Mouse (Mus musculus) heart, embryonic 12.5 days (tissue): ENCODE data around the gene Zfx. TPM values are rescaled to one million over a fixed set of nuclear protein-coding genes. Genes with fewer than 3 reads are reported as not detected.

Experiments used
- ATAC-seq: fragments of 200-750 bp; cut with Nextera tagmentation; 2 replicates; pipeline ENCODE4 v1.8.0; 2017; ENCODE audit warnings: moderate TSS enrichment, moderate library complexity; ENCODE audit not compliant: insufficient number of reproducible peaks, low FRiP score
- H3K27ac ChIP-seq: fragments of 300-500 bp; sonication (generic); 2 replicates; pipeline ENCODE4 v1.5.1; 2016; ENCODE audit warnings: mild to moderate bottlenecking, moderate library complexity; ENCODE audit not compliant: poor library complexity, severe bottlenecking
- H3K27me3 ChIP-seq: fragments of 300-500 bp; sonication (generic); replicated peaks from 2 replicates; pipeline ENCODE4 v1.6.1; 2016; ENCODE audit warnings: mild to moderate bottlenecking, moderate library complexity
- H3K36me3 ChIP-seq: fragments of 300-500 bp; sonication (generic); 2 replicates; pipeline ENCODE4 v1.6.1; 2016; ENCODE audit warnings: mild to moderate bottlenecking, moderate library complexity
- H3K4me1 ChIP-seq: fragments of 300-500 bp; sonication (generic); replicated peaks from 2 replicates; pipeline ENCODE4 v1.6.1; 2016; ENCODE audit warnings: mild to moderate bottlenecking
- H3K4me2 ChIP-seq: fragments of 300-500 bp; sonication (generic); 2 replicates; pipeline ENCODE4 v1.6.1; 2016; ENCODE audit warnings: mild to moderate bottlenecking, moderate library complexity
- H3K4me3 ChIP-seq: fragments of 300-500 bp; sonication (generic); 2 replicates; pipeline ENCODE4 v1.5.1; 2016; ENCODE audit warnings: mild to moderate bottlenecking
- H3K9ac ChIP-seq: fragments of 300-500 bp; sonication (generic); 2 replicates; pipeline ENCODE4 v1.6.1; 2016; ENCODE audit warnings: mild to moderate bottlenecking, moderate library complexity
- H3K9me3 ChIP-seq: fragments of 300-500 bp; sonication (generic); replicated peaks from 2 replicates; pipeline ENCODE4 v1.6.1; 2016; ENCODE audit warnings: mild to moderate bottlenecking, moderate library complexity
- whole genome bisulfite sequencing: fragments of 180-500 bp; shearing (Covaris S2); methylation state at CpG from one replicate; pipeline ENCODE4 v1.1.7; 2016; 5-methylcytosine and 5-hydroxymethylcytosine counted together
- polyA plus RNA-seq: library from polyadenylated mRNA; unstranded; fragments of >200 nt; fragmentation: Nextera tagmentation; extraction: Ambion mirVana; gene quantifications from 2 replicates; pipeline ENCODE4 v1.2.1, GENCODE M21; 2016

The Zfx gene
- polyA plus RNA-seq, 1 experiment from 2014 or later, result 25.1 TPM

DNA sequence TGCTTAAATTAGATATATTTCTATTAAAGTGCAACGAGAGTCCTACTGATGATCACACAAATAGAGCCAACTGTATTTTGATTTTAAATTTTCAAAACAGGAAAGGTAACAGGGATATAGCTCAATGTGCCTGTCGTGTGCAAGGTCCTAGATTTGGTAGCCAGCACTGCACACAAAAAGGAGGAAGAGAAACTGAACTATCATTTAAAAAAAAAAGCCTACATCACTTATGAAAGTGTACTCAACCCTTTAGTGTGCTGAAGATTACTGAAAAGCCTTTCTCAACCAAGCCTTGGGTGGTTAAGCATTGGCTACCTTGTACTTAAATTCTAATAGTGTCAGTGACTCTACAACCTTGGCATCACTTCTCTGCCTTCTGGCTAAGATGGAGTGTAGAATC lies 2.4 kb upstream of the Zfx start:
- no peak overlapping the region for H3K27ac ChIP-seq
- 77% methylated on average over 2 of the region's 2 CpGs for WGBS
- no peak for ATAC-seq

DNA sequence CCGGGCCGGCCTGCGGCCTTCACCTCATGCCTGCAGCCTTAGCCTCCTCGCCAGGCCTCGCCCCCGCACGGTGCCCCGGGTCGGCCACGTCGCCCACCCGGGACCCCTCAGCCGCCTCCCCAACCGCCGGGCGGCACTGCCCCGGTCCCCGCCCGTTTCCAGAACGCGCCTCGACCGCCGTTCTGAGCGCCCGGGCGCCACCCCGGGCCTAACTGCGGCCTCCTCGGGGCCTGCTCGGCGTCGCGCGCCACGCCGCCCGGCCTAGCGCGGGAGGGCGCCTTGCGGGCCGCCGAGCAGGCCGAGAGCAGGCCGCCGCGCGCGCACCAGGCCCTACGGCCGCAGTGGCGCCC lies 818 bp downstream of the Zfx start:
- H3K9me3 ChIP-seq, result peaks cover 6% of the 10 kb centered on the region; the same call in 1 of the 2 replicates
- 0 out of 2 replicates have a peak, but pooled peaks cover 3% of the 10 kb centered on the region for H3K4me1 ChIP-seq
- peak overlapping the region; percentile 69 for H3K4me2 ChIP-seq
- peak overlapping the region; percentile 93 for H3K9ac ChIP-seq
- peak; percentile 68; the same call in 1 of the 2 replicates for ATAC-seq
- H3K27me3 ChIP-seq, result peaks cover 45% of the 10 kb centered on the region
- no peaks in the 10 kb centered on the region for H3K36me3 ChIP-seq
- peak overlapping the region; percentile 99 for H3K27ac ChIP-seq
- 31% methylated on average over 43 of the region's 53 CpGs for WGBS
- peak overlapping the region; percentile 78 for H3K4me3 ChIP-seq

More for the DNA sequence above, 2.4 kb upstream of the Zfx start:
- no peak overlapping the region for H3K9ac ChIP-seq
- peaks cover 66% of the 10 kb centered on the region for H3K27me3 ChIP-seq
- H3K4me3 ChIP-seq, result no peak overlapping the region
- peaks cover 6% of the 10 kb centered on the region; the same call in 1 of the 2 replicates for H3K9me3 ChIP-seq
- no peak overlapping the region for H3K4me2 ChIP-seq
- H3K4me1 ChIP-seq, result no peaks in the 10 kb centered on the region
- no peaks in the 10 kb centered on the region for H3K36me3 ChIP-seq

DNA sequence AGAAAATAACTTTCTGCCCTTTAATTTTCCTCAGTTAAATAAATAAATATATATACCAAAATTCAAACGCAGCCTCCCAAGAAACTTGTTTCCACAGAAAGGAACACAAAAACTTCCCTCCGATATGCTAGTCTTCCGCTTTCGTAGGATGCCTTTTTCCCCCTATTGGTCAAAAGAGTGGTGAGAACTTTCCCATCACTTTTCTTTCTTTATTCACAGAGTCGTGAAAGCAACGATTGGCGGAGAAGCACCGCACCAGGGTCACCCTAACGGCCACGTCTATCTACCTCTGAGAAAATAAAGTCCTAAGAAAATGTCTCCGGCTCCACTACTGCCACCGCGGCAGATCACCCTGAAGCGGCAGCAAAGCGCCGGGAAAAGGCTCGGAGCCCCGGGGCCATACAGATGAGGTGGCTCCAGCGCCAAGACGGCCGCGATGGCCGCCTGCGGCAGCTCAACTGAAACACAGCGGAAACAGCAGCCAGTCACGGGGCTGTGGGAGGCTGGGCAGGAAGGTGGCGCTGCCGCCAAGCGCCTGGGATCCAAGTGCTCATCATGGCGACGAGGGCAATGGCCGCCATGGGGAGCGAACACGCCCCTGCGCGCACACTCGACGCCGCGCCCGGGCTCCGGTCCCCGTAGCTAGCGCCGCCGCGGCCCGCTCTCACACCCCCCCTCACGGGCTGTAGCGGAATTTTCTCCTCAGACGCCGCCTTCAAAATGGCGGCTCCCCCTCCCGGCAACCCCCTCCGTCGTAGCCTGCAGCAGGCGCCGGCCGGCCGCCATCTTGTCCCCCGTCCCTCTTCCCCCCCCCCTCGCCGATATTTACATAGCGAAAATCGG lies 1.4 kb downstream of the Zfx start:
- Histone ChIP-seq H3K27ac (peak overlapping the region; percentile 99), H3K27me3 (peaks cover 39% of the 10 kb centered on the region), H3K9ac (peak overlapping the region; percentile 93), H3K4me3 (peak overlapping the region; percentile 78), H3K36me3 (no peaks in the 10 kb centered on the region), H3K4me2 (peak overlapping the region; percentile 69), H3K9me3 (peaks cover 6% of the 10 kb centered on the region; the same call in 1 of the 2 replicates), H3K4me1 (0 out of 2 replicates have a peak, but pooled peaks cover 3% of the 10 kb centered on the region)
- peak; percentile 89 for ATAC-seq
- WGBS, result 20% methylated on average over 61 of the region's 65 CpGs

DNA sequence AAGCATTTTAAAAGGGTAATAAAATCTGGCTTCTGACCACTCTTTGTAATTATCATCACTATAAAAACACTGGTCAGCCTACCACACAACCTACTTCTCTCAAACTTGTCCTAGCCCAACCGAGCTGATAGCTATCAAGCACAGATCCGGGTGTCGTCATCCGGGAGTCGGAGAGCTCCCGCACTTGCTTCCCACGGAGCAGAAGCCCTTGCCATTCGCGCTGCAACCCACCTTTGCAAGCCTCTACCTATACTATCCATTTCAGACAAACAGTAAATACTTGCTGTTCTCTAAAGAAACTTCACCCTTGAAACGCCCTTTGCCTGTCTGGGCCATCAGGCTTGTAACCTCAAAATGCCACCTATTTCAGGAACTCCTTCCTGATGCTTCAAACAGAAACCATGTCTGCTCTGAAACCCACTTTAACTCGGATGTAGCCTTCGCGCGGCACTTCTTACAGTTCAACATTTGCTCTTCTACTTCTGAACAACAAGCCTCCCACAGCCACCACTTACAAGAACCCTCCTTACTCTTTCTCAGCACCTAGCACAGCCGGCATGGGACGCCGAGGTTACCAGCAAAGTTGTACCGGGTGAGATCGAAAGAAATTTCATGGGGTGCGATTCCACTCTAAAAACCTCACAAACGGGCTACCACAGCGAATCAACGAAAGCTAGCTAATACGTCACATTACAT lies 2.2 kb downstream of the Zfx start:
- Histone ChIP-seq H3K27me3 (peaks cover 33% of the 10 kb centered on the region), H3K9me3 (peaks cover 6% of the 10 kb centered on the region; the same call in 1 of the 2 replicates), H3K9ac (peak overlapping the region; percentile 93), H3K36me3 (no peaks in the 10 kb centered on the region), H3K4me1 (0 out of 2 replicates have a peak, but pooled peaks cover 3% of the 10 kb centered on the region), H3K27ac (peak overlapping the region; percentile 99), H3K4me2 (peak overlapping the region; percentile 69), H3K4me3 (peak overlapping the region; percentile 78)
- 16% methylated on average over 24 of the region's 24 CpGs for WGBS
- ATAC-seq, result no peak

DNA sequence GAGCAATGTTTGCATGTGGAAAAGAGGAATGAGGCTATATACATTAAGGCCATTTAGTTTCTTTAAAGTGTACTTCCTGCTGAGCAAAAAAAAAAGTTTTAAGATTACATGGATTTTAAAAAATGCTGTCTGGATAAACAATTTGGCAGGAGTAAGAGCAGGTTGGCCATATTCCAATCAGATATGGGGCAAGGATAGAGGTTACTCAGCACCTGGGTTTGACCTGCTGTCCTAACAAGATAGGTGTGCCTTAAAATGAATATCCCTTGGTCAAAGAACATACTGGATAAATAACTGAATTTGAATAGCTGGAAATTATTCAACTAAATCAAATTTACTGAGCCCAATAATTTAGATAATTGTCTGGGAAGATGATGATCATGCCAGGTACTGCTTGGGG lies 5.2 kb downstream of the Zfx start:
- no peak for ATAC-seq
- Histone ChIP-seq H3K27me3 (peaks cover 24% of the 10 kb centered on the region), H3K4me2 (no peak overlapping the region)

DNA sequence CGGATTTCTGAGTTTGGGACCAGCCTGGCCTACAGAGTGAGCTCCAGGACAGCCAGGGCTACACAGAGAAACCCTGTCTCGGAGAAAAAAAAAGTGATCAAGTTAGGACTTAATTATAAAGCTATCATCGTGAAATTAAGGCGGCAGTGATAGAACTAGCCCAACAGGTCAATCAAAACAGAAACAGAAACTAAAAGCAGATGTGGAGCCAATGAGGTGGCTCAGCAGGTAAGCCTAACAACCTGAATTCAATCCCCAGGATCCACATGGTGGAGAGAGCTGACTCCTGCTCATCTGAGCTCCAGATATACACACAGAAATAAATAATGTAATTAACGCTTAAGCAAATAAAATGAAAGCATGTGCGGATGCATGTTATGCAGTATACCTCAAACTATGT lies 7.6 kb downstream of the Zfx start:
- no peak for ATAC-seq
- H3K27ac ChIP-seq, result no peak overlapping the region
- H3K4me2 ChIP-seq, result no peak overlapping the region
- 0 out of 2 replicates have a peak, but pooled peaks cover 3% of the 10 kb centered on the region for H3K4me1 ChIP-seq
- peaks cover 5% of the 10 kb centered on the region; the same call in 1 of the 2 replicates for H3K27me3 ChIP-seq
- no peaks in the 10 kb centered on the region for H3K9me3 ChIP-seq
- H3K36me3 ChIP-seq, result no peaks in the 10 kb centered on the region
- H3K9ac ChIP-seq, result no peak overlapping the region
- H3K4me3 ChIP-seq, result no peak overlapping the region
- 79% methylated on average over 6 of the region's 6 CpGs for WGBS

More for the DNA sequence above, 5.2 kb downstream of the Zfx start:
- Histone ChIP-seq H3K27ac (no peak overlapping the region), H3K9me3 (peaks cover 6% of the 10 kb centered on the region; the same call in 1 of the 2 replicates), H3K4me3 (no peak overlapping the region), H3K4me1 (0 out of 2 replicates have a peak, but pooled peaks cover 3% of the 10 kb centered on the region), H3K36me3 (no peaks in the 10 kb centered on the region), H3K9ac (no peak overlapping the region)

DNA sequence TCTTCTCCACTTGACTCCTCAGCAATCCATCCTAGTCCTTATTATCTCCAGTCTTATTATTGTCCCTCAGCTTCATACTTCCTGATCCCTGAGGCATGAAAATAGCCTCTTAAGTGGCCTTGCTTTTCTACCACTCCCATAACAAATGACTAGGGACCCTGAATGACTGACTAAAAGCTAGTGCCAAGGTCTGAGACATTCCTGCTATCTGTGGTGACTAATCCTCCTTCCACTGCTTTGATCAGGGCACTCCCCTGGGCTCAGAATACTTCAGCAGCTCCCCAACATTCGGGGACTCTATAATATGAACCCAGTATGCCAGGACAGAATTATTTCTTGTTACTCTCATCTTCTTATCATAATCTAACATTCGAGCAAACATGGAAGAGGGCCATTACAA lies 17.5 kb downstream of the Zfx start:
- no peak for ATAC-seq
- WGBS, result 47% methylated on average over 2 of the region's 2 CpGs
- 0 out of 2 replicates have a peak overlapping the region, but pooled peaks have one; percentile 13 for H3K27ac ChIP-seq

DNA sequence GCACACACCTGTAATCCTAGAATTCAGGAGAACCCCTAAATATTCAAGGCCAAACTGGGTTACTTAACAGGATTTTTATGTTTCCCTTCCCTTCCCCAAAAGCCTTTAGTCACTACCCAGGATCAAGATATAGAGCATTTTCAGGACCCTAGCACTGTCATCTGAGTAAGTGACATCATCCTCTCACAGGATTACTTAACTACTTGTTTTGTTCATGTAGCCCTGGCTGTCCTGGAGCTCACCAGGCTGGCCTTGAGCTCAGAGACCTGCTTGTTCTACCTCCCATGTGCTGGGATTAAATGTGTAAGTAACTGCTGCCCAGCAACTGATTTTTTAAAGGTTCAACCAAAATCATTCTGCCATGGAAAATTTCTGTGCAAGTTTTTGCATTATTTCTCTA lies 20.6 kb downstream of the Zfx start:
- Histone ChIP-seq H3K4me1 (peaks cover 6% of the 10 kb centered on the region; the same call in 1 of the 2 replicates), H3K9ac (no peak overlapping the region), H3K27ac (no peak overlapping the region), H3K4me2 (no peak overlapping the region), H3K36me3 (peaks cover 10% of the 10 kb centered on the region), H3K27me3 (peaks cover 3% of the 10 kb centered on the region), H3K9me3 (no peaks in the 10 kb centered on the region), H3K4me3 (no peak overlapping the region)
- no peak for ATAC-seq

More for the DNA sequence above, 17.5 kb downstream of the Zfx start:
- peaks cover 3% of the 10 kb centered on the region for H3K36me3 ChIP-seq
- no peak overlapping the region for H3K4me3 ChIP-seq
- H3K9me3 ChIP-seq, result no peaks in the 10 kb centered on the region
- peaks cover 3% of the 10 kb centered on the region; the same call in 1 of the 2 replicates for H3K27me3 ChIP-seq
- no peak overlapping the region for H3K4me2 ChIP-seq
- peaks cover 6% of the 10 kb centered on the region; the same call in 1 of the 2 replicates for H3K4me1 ChIP-seq
- no peak overlapping the region for H3K9ac ChIP-seq

DNA sequence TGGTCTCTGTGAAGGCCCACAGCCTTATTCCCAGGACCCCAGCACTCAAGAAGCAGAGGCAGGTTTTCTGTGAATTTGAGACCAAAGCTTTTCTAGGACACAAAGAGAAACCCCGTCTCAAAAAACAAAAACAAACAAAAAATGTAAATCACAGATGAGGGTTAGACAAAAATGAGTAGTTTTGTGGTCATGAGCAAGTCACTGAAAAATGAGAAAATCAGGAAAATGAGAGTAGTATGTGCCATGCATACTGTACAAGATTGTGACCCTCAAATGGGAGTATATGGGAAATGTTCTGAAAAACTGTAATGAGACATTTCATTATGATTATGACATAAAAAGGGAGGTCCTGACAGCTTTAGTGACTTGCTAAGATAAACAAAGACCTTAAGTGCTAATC lies 22.9 kb downstream of the Zfx start:
- Histone ChIP-seq H3K4me2 (no peak overlapping the region), H3K36me3 (peaks cover 12% of the 10 kb centered on the region), H3K4me3 (no peak overlapping the region), H3K9me3 (no peaks in the 10 kb centered on the region), H3K27ac (no peak overlapping the region), H3K9ac (no peak overlapping the region), H3K27me3 (peaks cover 3% of the 10 kb centered on the region), H3K4me1 (peaks cover under 1% of the 10 kb centered on the region; the same call in 1 of the 2 replicates)
- ATAC-seq, result no peak
- WGBS, result 77% methylated on average over 1 of the region's 1 CpGs

DNA sequence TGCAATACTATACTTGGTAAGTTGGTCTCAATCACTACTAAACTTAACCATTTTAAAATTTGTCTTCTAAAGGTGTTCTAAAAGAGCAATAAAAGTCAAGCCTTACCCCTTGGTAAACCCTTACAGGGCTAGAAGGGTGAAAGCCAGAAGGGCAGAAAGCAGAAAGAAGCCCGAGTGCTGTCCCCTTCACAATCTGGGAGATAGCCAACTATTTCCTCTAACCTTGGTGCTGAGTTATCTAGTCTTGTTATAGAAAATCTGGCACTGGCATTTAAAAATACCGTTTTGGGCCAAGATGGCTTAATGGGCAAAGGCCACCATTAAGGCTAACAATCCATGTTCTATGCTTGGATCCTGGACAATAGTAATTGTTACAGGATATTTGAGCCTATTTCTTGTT lies 32.5 kb downstream of the Zfx start:
- H3K9me3 ChIP-seq, result no peaks in the 10 kb centered on the region
- no peak overlapping the region for H3K27ac ChIP-seq
- no peaks in the 10 kb centered on the region for H3K27me3 ChIP-seq
- no peaks in the 10 kb centered on the region for H3K4me1 ChIP-seq
- H3K36me3 ChIP-seq, result no peaks in the 10 kb centered on the region
- no peak for ATAC-seq
- H3K9ac ChIP-seq, result no peak overlapping the region
- no peak overlapping the region for H3K4me2 ChIP-seq
- no peak overlapping the region for H3K4me3 ChIP-seq
- 75% methylated on average over 2 of the region's 2 CpGs for WGBS

DNA sequence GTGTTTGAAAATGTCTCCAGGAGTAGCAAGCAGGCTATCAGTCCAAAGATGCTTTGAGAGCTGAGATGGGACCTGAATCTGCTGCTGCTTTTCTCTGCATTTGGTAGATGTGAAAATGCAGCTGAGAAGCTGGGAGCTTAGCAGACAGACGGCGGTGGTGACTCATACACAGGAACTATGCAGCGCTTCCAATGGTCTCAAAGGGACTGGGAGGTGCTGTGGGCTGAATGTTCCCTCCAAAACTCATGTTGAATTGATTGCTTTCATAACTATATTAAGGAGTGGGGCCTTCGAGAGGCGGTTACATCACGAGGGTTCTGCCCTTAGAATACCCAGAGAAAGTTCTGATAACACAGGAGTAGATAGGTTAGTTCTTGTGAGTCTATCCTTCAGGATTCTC lies 62.3 kb downstream of the Zfx start:
- Histone ChIP-seq H3K27me3 (peaks cover 10% of the 10 kb centered on the region; the same call in 1 of the 2 replicates), H3K4me2 (no peak overlapping the region), H3K4me3 (no peak overlapping the region)

More for the DNA sequence above, 62.3 kb downstream of the Zfx start:
- H3K9ac ChIP-seq, result no peak overlapping the region
- 35% methylated on average over 6 of the region's 6 CpGs for WGBS
- no peaks in the 10 kb centered on the region for H3K4me1 ChIP-seq
- no peaks in the 10 kb centered on the region for H3K36me3 ChIP-seq
- ATAC-seq, result no peak
- H3K9me3 ChIP-seq, result no peaks in the 10 kb centered on the region
- H3K27ac ChIP-seq, result no peak overlapping the region; the same call in 1 of the 2 replicates
